Mouse (Mus musculus) liver, embryonic 14.5 days (tissue): ENCODE data around the gene Tbc1d16. TPM values are rescaled to one million over a fixed set of nuclear protein-coding genes. Genes with fewer than 3 reads are reported as not detected.
"Not testable (repeated sequence)": the region's sequence is repeated elsewhere in the genome, so short reads cannot be mapped to it uniquely, and the experiment has no call there.

ENCODE experiments used
- ATAC-seq: fragments of 200-750 bp; cut with Nextera tagmentation; 2 replicates; pipeline ENCODE4 v1.8.0; 2017; ENCODE audit warnings: moderate number of reproducible peaks, mild to moderate bottlenecking, moderate library complexity; ENCODE audit not compliant: insufficient read depth
- DNase-seq, 3 experiments: peaks; one replicate each; pipeline ENCODE4 v3.0.0-alpha.2; 2012 to 2013; ENCODE audit warnings: low read depth in 3 of 3, low spot score in 3 of 3
- H3K27ac ChIP-seq: fragments of 300-500 bp; sonication (generic); 2 replicates; pipeline ENCODE4 v1.5.1; 2014; ENCODE audit warnings: moderate library complexity, mild to moderate bottlenecking, control low read depth, inconsistent platforms
- H3K27me3 ChIP-seq: fragments of 300-500 bp; sonication (generic); 2 replicates; pipeline ENCODE4 v1.6.1; 2014; ENCODE audit warnings: mild to moderate bottlenecking, low read length, moderate library complexity; ENCODE audit not compliant: control insufficient read depth, insufficient read depth
- H3K36me3 ChIP-seq: fragments of 300-500 bp; sonication (generic); replicated peaks from 2 replicates; pipeline ENCODE4 v1.6.1; 2014; ENCODE audit warnings: low read depth; ENCODE audit not compliant: control insufficient read depth, insufficient read depth
- H3K4me1 ChIP-seq, 2 experiments: fragments of 200-500 bp in 1 of 2; fragments of 300-500 bp in 1 of 2; sonication (generic) in 1 of 2; replicated peaks; 2 replicates each; pipeline ENCODE4 v1.6.1; 2012 to 2014; ENCODE audit warnings: antibody characterized with exemption in 1 of 2, inconsistent platforms in 1 of 2, low read length in 1 of 2; ENCODE audit not compliant: control insufficient read depth in 2 of 2, insufficient read depth in 2 of 2
- H3K4me2 ChIP-seq: fragments of 300-500 bp; sonication (generic); 2 replicates; pipeline ENCODE4 v1.6.1; 2014; ENCODE audit warnings: low read depth, mild to moderate bottlenecking, control low read depth, moderate library complexity
- H3K4me3 ChIP-seq, 2 experiments: fragments of 200-500 bp in 1 of 2; fragments of 300-500 bp in 1 of 2; sonication (generic) in 1 of 2; 2 replicates each; pipeline ENCODE4 v1.5.1; 2012 to 2014; ENCODE audit warnings: low read depth in 2 of 2, low read length in 2 of 2, mild to moderate bottlenecking in 2 of 2, control low read depth in 1 of 2, inconsistent platforms in 1 of 2, moderate library complexity in 1 of 2; ENCODE audit not compliant: insufficient read depth in 1 of 2
- H3K9ac ChIP-seq: fragments of 300-500 bp; sonication (generic); replicated peaks from 2 replicates; pipeline ENCODE4 v1.6.1; 2014; ENCODE audit warnings: mild to moderate bottlenecking, control low read depth, moderate library complexity
- H3K9me3 ChIP-seq: fragments of 300-500 bp; sonication (generic); 2 replicates; pipeline ENCODE4 v1.6.1; 2016; ENCODE audit warnings: low read length, mixed read lengths; ENCODE audit not compliant: control insufficient read depth
- CTCF ChIP-seq: IDR thresholded peaks from 2 replicates; pipeline ENCODE4 v1.5.1; 2016; ENCODE audit warnings: antibody characterized with exemption, low read depth, control low read depth
- EP300 ChIP-seq: IDR thresholded peaks from 2 replicates; pipeline ENCODE4 v1.6.1; 2016; ENCODE audit warnings: antibody characterized with exemption, low read depth
- WGBS: fragments of 180-500 bp; shearing (Covaris S2); extraction: QIAGEN DNeasy Blood & Tissue Kit; methylation state at CpG from one replicate; pipeline ENCODE4 v1.1.7; 2014; ENCODE audit not compliant: insufficient replicate concordance; 5-methylcytosine and 5-hydroxymethylcytosine counted together
- polyA plus RNA-seq, 2 experiments: library from polyadenylated mRNA; depleted of rRNA in 1 of 2; stranded (reverse) in 1 of 2; unstranded in 1 of 2; fragments of >200 nt; fragmentation: Nextera tagmentation in 1 of 2; extraction: Ambion mirVana in 1 of 2; gene quantifications; 2 replicates each; pipeline versions ENCODE4 v1.2.1 to v1.2.3; 2012 to 2014

Tbc1d16 gene
- polyA plus RNA-seq, 2 experiments: 0.58 to 1.0 TPM

DNA sequence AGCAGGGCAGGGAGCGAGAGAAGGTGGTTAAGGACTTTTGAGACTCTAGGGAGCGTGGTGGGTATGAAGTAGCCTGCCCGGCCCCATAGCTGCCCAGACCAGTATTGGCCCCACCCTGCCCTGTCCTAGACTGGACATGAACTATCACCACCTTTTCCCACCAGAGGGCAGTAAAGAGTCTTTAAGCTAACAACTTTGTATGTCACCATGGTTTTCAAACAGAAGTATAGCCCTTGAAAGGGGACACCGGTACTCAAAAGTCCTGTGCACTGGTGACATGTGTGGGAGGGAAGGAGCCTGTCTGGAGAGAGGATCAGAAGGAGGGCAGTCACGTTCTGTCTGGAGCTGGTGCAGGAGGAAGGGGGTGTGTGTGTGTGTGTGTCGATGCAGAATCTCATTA, 20.7 kb upstream of the Tbc1d16 start:
- peak; percentile 40; the same call in 1 of the 2 replicates for ATAC-seq

GRCm38 (mm10) chr11:119245543-119245942, 17.2 kb upstream of the Tbc1d16 start:
- 70% methylated on average over 6 of the region's 6 CpGs for WGBS
- not testable (repeated sequence) for H3K27ac ChIP-seq, H3K4me2 ChIP-seq, H3K9me3 ChIP-seq, H3K36me3 ChIP-seq, DNase-seq, H3K4me1 ChIP-seq, ATAC-seq, H3K9ac ChIP-seq, H3K4me3 ChIP-seq, H3K27me3 ChIP-seq

More for the DNA sequence above, 20.7 kb upstream of the Tbc1d16 start:
- no peaks in the 10 kb centered on the region for H3K27me3 ChIP-seq
- peaks cover 0 to 5% of the 10 kb centered on the region in 2 experiments; a peak in 1 of 4 replicates for H3K4me1 ChIP-seq
- peak in 1 of 3 experiments; percentile 56 for DNase-seq
- H3K9ac ChIP-seq: no peak overlapping the region
- no peak overlapping the region for H3K4me2 ChIP-seq
- no peak for TF ChIP-seq EP300
- TF ChIP-seq CTCF: peak; percentile 68
- H3K27ac ChIP-seq: no peak overlapping the region
- no peaks in the 10 kb centered on the region for H3K9me3 ChIP-seq
- H3K36me3 ChIP-seq: no peaks in the 10 kb centered on the region
- no peak overlapping the region for H3K4me3 ChIP-seq
- WGBS: 18% methylated on average over 6 of the region's 6 CpGs

DNA sequence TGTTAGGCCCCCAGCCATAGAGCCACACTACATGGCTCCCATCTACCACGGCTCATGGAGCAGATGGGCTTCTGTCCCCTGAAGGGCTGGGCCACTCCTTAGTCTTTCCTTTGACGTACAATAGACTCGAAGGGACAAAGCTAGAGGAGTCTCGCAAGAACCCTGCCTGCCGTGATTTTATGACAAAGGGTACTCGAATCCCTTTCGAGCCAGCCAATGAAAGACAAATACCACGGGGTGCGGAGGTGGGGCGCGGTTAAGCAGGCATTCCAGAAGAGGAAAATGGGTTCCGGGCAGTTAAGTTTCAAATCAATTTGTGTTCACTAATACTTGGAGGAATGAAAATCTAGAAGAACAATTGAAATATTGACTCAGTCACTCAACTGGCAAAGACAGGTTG, 11.2 kb upstream of the Tbc1d16 start:
- Histone ChIP-seq H3K27me3 (no peaks in the 10 kb centered on the region; the same call in 1 of the 2 replicates), H3K27ac (no peak overlapping the region), H3K4me2 (no peak overlapping the region), H3K4me3 (no peak overlapping the region), H3K9me3 (no peaks in the 10 kb centered on the region), H3K36me3 (no peaks in the 10 kb centered on the region), H3K4me1 (0 out of 4 replicates have a peak, but pooled peaks cover 0 to 3% of the 10 kb centered on the region in 2 experiments), H3K9ac (no peak overlapping the region)
- DNase-seq (no peak), ATAC-seq (no peak)
- 77% methylated on average over 12 of the region's 12 CpGs for WGBS
- TF ChIP-seq CTCF (no peak), EP300 (no peak)

GRCm38 (mm10) chr11:119238305-119238721, 10.0 kb upstream of the Tbc1d16 start:
- Histone ChIP-seq H3K4me2 (peak overlapping the region; percentile 44), H3K4me3 (peak overlapping the region; percentile 5 to 15; a peak in 1 of 4 replicates), H3K9me3 (no peaks in the 10 kb centered on the region), H3K27me3 (no peaks in the 10 kb centered on the region; the same call in 1 of the 2 replicates), H3K9ac (no peak overlapping the region), H3K36me3 (no peaks in the 10 kb centered on the region), H3K4me1 (0 out of 4 replicates have a peak, but pooled peaks cover 0 to 3% of the 10 kb centered on the region in 2 experiments), H3K27ac (no peak overlapping the region)
- DNase-seq (peak in 2 of 3 experiments; percentile 39 to 49), ATAC-seq (peak; percentile 57)
- under 1% methylated on average over 11 of the region's 11 CpGs for WGBS
- no peak for TF ChIP-seq EP300
- no peak for TF ChIP-seq CTCF

- H3K9me3 ChIP-seq: no peaks in the 10 kb centered on the region
- TF ChIP-seq CTCF: no peak
- TF ChIP-seq EP300: no peak
- H3K36me3 ChIP-seq: no peaks in the 10 kb centered on the region
- no peak overlapping the region for H3K9ac ChIP-seq
- DNase-seq (no peak), ATAC-seq (peak; percentile 60; the same call in 1 of the 2 replicates)
- no peak overlapping the region for H3K27ac ChIP-seq
- H3K4me2 ChIP-seq: peak overlapping the region; percentile 44
- WGBS: 12% methylated on average over 20 of the region's 20 CpGs
- no peaks in the 10 kb centered on the region; the same call in 1 of the 2 replicates for H3K27me3 ChIP-seq
- H3K4me1 ChIP-seq: 0 out of 4 replicates have a peak, but pooled peaks cover 0 to 3% of the 10 kb centered on the region in 2 experiments
- H3K4me3 ChIP-seq: peak overlapping the region in 1 of 2 experiments; percentile 22; a peak in 1 of 4 replicates
These were observed 9.4 kb upstream of the Tbc1d16 start for GRCm38 (mm10) chr11:119237568-119238304.
